Mouse (Mus musculus): ENCODE data around the gene Rcan1. TPM values are rescaled to one million over a fixed set of nuclear protein-coding genes. Genes with fewer than 3 reads are reported as not detected.
A peak's percentile ranks its signal among the peaks of the same experiment; 100 is the strongest.

The Rcan1 gene
- polyA plus RNA-seq, 1 experiment from 2014 or later = 34.6 TPM

DNA sequence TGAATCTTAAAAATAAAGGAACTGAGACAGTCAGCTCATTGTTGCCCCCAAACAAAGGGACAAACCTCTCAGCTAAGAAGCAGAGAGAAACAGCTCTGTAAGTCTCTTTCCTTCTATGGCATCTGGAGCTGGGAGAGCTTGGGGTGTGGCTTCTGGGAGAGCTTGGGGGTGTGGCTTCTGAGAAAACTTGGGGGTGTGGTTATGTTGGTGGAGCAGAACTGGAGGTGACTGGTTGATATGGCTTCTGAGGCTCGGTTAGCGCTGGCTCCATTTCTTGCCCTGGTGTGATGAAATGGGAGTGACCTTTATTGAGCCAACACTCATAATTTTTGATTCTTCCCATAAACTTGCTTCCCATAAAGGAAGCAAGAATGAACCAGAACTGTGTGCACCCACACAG lies 101.4 kb downstream of the Rcan1 start:
- H3K4me3 ChIP-seq (ENCODE audit: low read depth, low read length) = no peak overlapping the region
- H3K4me2 ChIP-seq (ENCODE audit: low read depth, low read length) = no peak overlapping the region
- no peaks in the 10 kb centered on the region for H3K9me3 ChIP-seq (ENCODE audit: control insufficient read depth, low read length)
- no peak for ATAC-seq (ENCODE audit: low read depth)
- DNase-seq (ENCODE audit: low spot score) = peak; percentile 23
- H3K36me3 ChIP-seq (ENCODE audit: control insufficient read depth, insufficient read depth, low read length) = no peaks in the 10 kb centered on the region
- 44% methylated on average over 2 of the region's 2 CpGs for WGBS
- no peak overlapping the region for H3K27ac ChIP-seq (replicated peaks; ENCODE audit: low read depth, low read length)
- H3K9ac ChIP-seq (ENCODE audit: low read depth, low read length) = 0 out of 2 replicates have a peak overlapping the region, but pooled peaks have one; percentile 5
- no peaks in the 10 kb centered on the region for H3K27me3 ChIP-seq (replicated peaks; ENCODE audit: control insufficient read depth, insufficient read depth, low read length)
- peaks cover 12% of the 10 kb centered on the region for H3K4me1 ChIP-seq (ENCODE audit: control insufficient read depth, insufficient read depth, low read length)

- no peaks in the 10 kb centered on the region for H3K36me3 ChIP-seq (ENCODE audit: control insufficient read depth, insufficient read depth, low read length)
- no peak overlapping the region for H3K4me2 ChIP-seq (ENCODE audit: low read depth, low read length)
- DNase-seq (ENCODE audit: low spot score) (peak; percentile 66), ATAC-seq (ENCODE audit: low read depth) (no peak)
- no peak overlapping the region for H3K9ac ChIP-seq (ENCODE audit: low read depth, low read length)
- WGBS = 48% methylated on average over 7 of the region's 7 CpGs
- no peak overlapping the region for H3K4me3 ChIP-seq (ENCODE audit: low read depth, low read length)
- no peaks in the 10 kb centered on the region for H3K9me3 ChIP-seq (ENCODE audit: control insufficient read depth, low read length)
- no peak overlapping the region for H3K27ac ChIP-seq (replicated peaks; ENCODE audit: low read depth, low read length)
- no peaks in the 10 kb centered on the region; the same call in 1 of the 2 replicates for H3K27me3 ChIP-seq (replicated peaks; ENCODE audit: control insufficient read depth, insufficient read depth, low read length)
- H3K4me1 ChIP-seq (ENCODE audit: control insufficient read depth, insufficient read depth, low read length) = no peaks in the 10 kb centered on the region; the same call in 1 of the 2 replicates
Measured at GRCm38 (mm10) chr16:92365477-92365876, 105.2 kb downstream of the Rcan1 start.

- H3K27me3 ChIP-seq (replicated peaks; ENCODE audit: control insufficient read depth, insufficient read depth, low read length) = peaks cover 4% of the 10 kb centered on the region; the same call in 1 of the 2 replicates
- H3K9me3 ChIP-seq (ENCODE audit: control insufficient read depth, low read length) = no peaks in the 10 kb centered on the region
- no peak overlapping the region for H3K27ac ChIP-seq (replicated peaks; ENCODE audit: low read depth, low read length)
- H3K9ac ChIP-seq (ENCODE audit: low read depth, low read length) = no peak overlapping the region
- H3K4me3 ChIP-seq (ENCODE audit: low read depth, low read length) = no peak overlapping the region
- H3K4me2 ChIP-seq (ENCODE audit: low read depth, low read length) = no peak overlapping the region
- WGBS = 73% methylated on average over 7 of the region's 7 CpGs
- DNase-seq (ENCODE audit: low spot score) (no peak), ATAC-seq (ENCODE audit: low read depth) (no peak)
- H3K4me1 ChIP-seq (ENCODE audit: control insufficient read depth, insufficient read depth, low read length) = peaks cover 14% of the 10 kb centered on the region
- no peaks in the 10 kb centered on the region for H3K36me3 ChIP-seq (ENCODE audit: control insufficient read depth, insufficient read depth, low read length)
Measured at GRCm38 (mm10) chr16:92360711-92361110, 110.0 kb downstream of the Rcan1 start.

DNA sequence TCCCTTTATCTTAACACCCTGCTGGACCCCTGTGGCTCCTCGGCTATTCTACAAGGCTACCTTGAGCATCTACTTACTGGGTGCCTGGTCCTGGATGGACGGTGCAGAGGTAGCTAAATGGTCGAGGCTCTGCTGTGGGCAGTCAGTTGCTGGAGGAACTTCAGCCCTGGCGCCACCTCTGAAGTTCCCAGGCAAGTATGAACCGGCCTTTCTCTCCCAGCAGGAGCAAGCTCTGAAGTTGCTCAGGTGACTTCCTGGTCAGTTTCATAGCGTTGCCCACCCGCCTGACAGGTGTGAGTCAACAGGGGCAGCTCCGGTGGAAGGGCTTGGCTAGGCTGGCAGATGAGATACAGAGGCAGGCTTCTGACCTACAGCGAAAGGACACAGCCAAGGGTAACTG lies 111.4 kb downstream of the Rcan1 start, which contains the start of gene Kcne1:
TSS of gene Kcne1 (minus strand) at position 240 of the 400 bp plus-strand sequence.
- DNase-seq (ENCODE audit: low spot score) = no peak
- Histone ChIP-seq H3K4me3 (ENCODE audit: low read depth, low read length) (no peak within 1 kb of the TSS), H3K4me1 (ENCODE audit: control insufficient read depth, insufficient read depth, low read length) (peaks cover 18% of the 10 kb centered on the region), H3K9ac (ENCODE audit: low read depth, low read length) (no peak within 1 kb of the TSS), H3K9me3 (ENCODE audit: control insufficient read depth, low read length) (no peaks in the 10 kb centered on the region), H3K27me3 (replicated peaks; ENCODE audit: control insufficient read depth, insufficient read depth, low read length) (peaks cover 7% of the 10 kb centered on the region; the same call in 1 of the 2 replicates), H3K4me2 (ENCODE audit: low read depth, low read length) (no peak within 1 kb of the TSS; the same call in 1 of the 2 replicates), H3K36me3 (ENCODE audit: control insufficient read depth, insufficient read depth, low read length) (no peaks in the 10 kb centered on the region), H3K27ac (replicated peaks; ENCODE audit: low read depth, low read length) (no peak within 1 kb of the TSS)
- ATAC-seq (ENCODE audit: low read depth) = no peak
- 49% methylated on average over 9 of the region's 9 CpGs for WGBS

- no peak for ATAC-seq (ENCODE audit: low read depth)
- Histone ChIP-seq H3K4me3 (ENCODE audit: low read depth, low read length) (no peak overlapping the region), H3K27me3 (replicated peaks; ENCODE audit: control insufficient read depth, insufficient read depth, low read length) (peaks cover 7% of the 10 kb centered on the region; the same call in 1 of the 2 replicates), H3K4me2 (ENCODE audit: low read depth, low read length) (no peak overlapping the region; the same call in 1 of the 2 replicates), H3K9me3 (ENCODE audit: control insufficient read depth, low read length) (no peaks in the 10 kb centered on the region), H3K4me1 (ENCODE audit: control insufficient read depth, insufficient read depth, low read length) (peaks cover 23% of the 10 kb centered on the region), H3K9ac (ENCODE audit: low read depth, low read length) (no peak overlapping the region), H3K36me3 (ENCODE audit: control insufficient read depth, insufficient read depth, low read length) (no peaks in the 10 kb centered on the region), H3K27ac (replicated peaks; ENCODE audit: low read depth, low read length) (no peak overlapping the region)
- DNase-seq (ENCODE audit: low spot score) = no peak
- WGBS = 19% methylated on average over 9 of the region's 9 CpGs
Measured at GRCm38 (mm10) chr16:92358734-92359133, 111.9 kb downstream of the Rcan1 start.

DNA sequence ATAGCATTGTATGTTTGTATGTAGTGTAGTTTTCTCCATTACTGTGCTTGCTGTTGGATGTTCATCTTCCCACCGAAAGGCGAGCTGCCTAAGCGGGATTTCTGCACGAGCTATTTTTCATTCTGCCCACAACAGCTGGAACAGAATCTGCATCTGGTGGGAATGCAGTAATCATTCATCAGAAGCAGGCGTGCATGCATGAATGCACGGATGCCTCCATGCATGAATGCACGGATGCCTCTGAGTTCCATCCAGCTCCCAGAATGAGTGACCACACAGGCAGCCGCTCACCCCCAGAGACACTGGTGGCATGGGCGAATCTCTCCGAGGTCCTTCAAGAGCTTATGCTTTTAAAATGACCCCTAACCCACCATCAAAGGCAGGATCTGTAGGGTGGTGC lies 113.1 kb downstream of the Rcan1 start:
- Histone ChIP-seq H3K4me2 (ENCODE audit: low read depth, low read length) (no peak overlapping the region), H3K4me3 (ENCODE audit: low read depth, low read length) (no peak overlapping the region), H3K9me3 (ENCODE audit: control insufficient read depth, low read length) (no peaks in the 10 kb centered on the region), H3K27me3 (replicated peaks; ENCODE audit: control insufficient read depth, insufficient read depth, low read length) (peaks cover 7% of the 10 kb centered on the region; the same call in 1 of the 2 replicates), H3K9ac (ENCODE audit: low read depth, low read length) (no peak overlapping the region), H3K36me3 (ENCODE audit: control insufficient read depth, insufficient read depth, low read length) (no peaks in the 10 kb centered on the region), H3K27ac (replicated peaks; ENCODE audit: low read depth, low read length) (no peak overlapping the region), H3K4me1 (ENCODE audit: control insufficient read depth, insufficient read depth, low read length) (peaks cover 27% of the 10 kb centered on the region)
- WGBS = 47% methylated on average over 10 of the region's 10 CpGs
- DNase-seq (ENCODE audit: low spot score) = peak; percentile 45
- ATAC-seq (ENCODE audit: low read depth) = no peak

- 84% methylated on average over 9 of the region's 9 CpGs for WGBS
- Histone ChIP-seq H3K27me3 (replicated peaks; ENCODE audit: control insufficient read depth, insufficient read depth, low read length) (peaks cover 7% of the 10 kb centered on the region; the same call in 1 of the 2 replicates), H3K9me3 (ENCODE audit: control insufficient read depth, low read length) (no peaks in the 10 kb centered on the region), H3K27ac (replicated peaks; ENCODE audit: low read depth, low read length) (no peak overlapping the region), H3K9ac (ENCODE audit: low read depth, low read length) (no peak overlapping the region), H3K4me2 (ENCODE audit: low read depth, low read length) (no peak overlapping the region), H3K4me1 (ENCODE audit: control insufficient read depth, insufficient read depth, low read length) (peaks cover 27% of the 10 kb centered on the region), H3K36me3 (ENCODE audit: control insufficient read depth, insufficient read depth, low read length) (no peaks in the 10 kb centered on the region), H3K4me3 (ENCODE audit: low read depth, low read length) (no peak overlapping the region)
- ATAC-seq (ENCODE audit: low read depth) = no peak
- no peak for DNase-seq (ENCODE audit: low spot score)
Measured at GRCm38 (mm10) chr16:92357023-92357422, 113.6 kb downstream of the Rcan1 start.

DNA sequence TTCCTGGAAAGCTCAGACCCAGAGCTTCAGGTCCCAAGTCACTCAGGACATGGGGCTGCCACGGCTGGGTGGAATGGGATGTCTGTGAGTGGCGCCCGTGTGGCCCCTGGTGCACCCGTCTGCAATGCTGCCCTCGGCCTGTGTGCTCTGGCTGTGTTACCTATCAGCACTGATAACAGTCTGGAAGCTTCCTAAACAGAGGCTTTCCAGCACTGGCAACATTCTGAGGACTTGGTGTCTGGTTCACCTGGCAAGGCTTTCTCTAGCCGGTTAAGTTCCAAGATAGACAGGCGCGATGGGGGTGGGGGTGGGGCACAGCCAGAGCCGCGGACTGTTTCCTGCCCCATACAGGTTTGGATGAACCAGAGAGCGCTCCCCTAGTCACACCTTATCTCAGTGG lies 114.7 kb downstream of the Rcan1 start:
- H3K36me3 ChIP-seq (ENCODE audit: control insufficient read depth, insufficient read depth, low read length) = no peaks in the 10 kb centered on the region
- peaks cover 27% of the 10 kb centered on the region for H3K4me1 ChIP-seq (ENCODE audit: control insufficient read depth, insufficient read depth, low read length)
- 77% methylated on average over 11 of the region's 11 CpGs for WGBS
- H3K4me3 ChIP-seq (ENCODE audit: low read depth, low read length) = no peak overlapping the region
- no peaks in the 10 kb centered on the region for H3K9me3 ChIP-seq (ENCODE audit: control insufficient read depth, low read length)
- no peak for ATAC-seq (ENCODE audit: low read depth)
- peaks cover 7% of the 10 kb centered on the region; the same call in 1 of the 2 replicates for H3K27me3 ChIP-seq (replicated peaks; ENCODE audit: control insufficient read depth, insufficient read depth, low read length)
- H3K4me2 ChIP-seq (ENCODE audit: low read depth, low read length) = no peak overlapping the region
- no peak for DNase-seq (ENCODE audit: low spot score)
- H3K9ac ChIP-seq (ENCODE audit: low read depth, low read length) = no peak overlapping the region
- H3K27ac ChIP-seq (replicated peaks; ENCODE audit: low read depth, low read length) = no peak overlapping the region

DNA sequence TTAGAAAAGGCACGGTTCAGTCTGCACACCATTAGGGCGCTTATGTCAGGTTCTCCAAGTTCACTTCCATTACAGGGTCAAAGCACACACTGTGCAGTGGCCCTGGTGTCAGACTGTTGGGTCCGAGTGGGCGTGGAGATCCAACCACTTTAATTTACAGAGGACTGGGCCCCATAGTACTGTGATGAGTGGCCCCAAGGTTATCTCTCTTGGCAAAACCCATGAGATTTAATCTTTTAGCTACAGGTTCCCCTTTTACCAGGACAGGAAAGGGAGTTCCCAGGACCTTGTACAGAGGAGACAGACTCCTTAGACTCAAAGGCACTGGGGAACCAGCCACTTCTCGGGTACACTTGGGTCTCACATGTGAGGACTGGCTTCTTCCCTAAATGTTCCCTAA lies 115.3 kb downstream of the Rcan1 start:
- 81% methylated on average over 5 of the region's 5 CpGs for WGBS
- DNase-seq (ENCODE audit: low spot score) = no peak
- no peak overlapping the region for H3K4me3 ChIP-seq (ENCODE audit: low read depth, low read length)
- peaks cover 7% of the 10 kb centered on the region; the same call in 1 of the 2 replicates for H3K27me3 ChIP-seq (replicated peaks; ENCODE audit: control insufficient read depth, insufficient read depth, low read length)
- no peak for ATAC-seq (ENCODE audit: low read depth)
- H3K36me3 ChIP-seq (ENCODE audit: control insufficient read depth, insufficient read depth, low read length) = no peaks in the 10 kb centered on the region
- no peak overlapping the region for H3K27ac ChIP-seq (replicated peaks; ENCODE audit: low read depth, low read length)
- no peak overlapping the region for H3K4me2 ChIP-seq (ENCODE audit: low read depth, low read length)
- no peak overlapping the region for H3K9ac ChIP-seq (ENCODE audit: low read depth, low read length)
- peaks cover 27% of the 10 kb centered on the region for H3K4me1 ChIP-seq (ENCODE audit: control insufficient read depth, insufficient read depth, low read length)
- H3K9me3 ChIP-seq (ENCODE audit: control insufficient read depth, low read length) = no peaks in the 10 kb centered on the region
